Mouse (Mus musculus) cerebellum, adult 8-10 months (tissue): ENCODE measurements around the gene Scyl1.

Source experiments
- DNase-seq: peaks from one replicate; pipeline ENCODE4 v3.0.0; 2022

Gene Scyl1

DNA sequence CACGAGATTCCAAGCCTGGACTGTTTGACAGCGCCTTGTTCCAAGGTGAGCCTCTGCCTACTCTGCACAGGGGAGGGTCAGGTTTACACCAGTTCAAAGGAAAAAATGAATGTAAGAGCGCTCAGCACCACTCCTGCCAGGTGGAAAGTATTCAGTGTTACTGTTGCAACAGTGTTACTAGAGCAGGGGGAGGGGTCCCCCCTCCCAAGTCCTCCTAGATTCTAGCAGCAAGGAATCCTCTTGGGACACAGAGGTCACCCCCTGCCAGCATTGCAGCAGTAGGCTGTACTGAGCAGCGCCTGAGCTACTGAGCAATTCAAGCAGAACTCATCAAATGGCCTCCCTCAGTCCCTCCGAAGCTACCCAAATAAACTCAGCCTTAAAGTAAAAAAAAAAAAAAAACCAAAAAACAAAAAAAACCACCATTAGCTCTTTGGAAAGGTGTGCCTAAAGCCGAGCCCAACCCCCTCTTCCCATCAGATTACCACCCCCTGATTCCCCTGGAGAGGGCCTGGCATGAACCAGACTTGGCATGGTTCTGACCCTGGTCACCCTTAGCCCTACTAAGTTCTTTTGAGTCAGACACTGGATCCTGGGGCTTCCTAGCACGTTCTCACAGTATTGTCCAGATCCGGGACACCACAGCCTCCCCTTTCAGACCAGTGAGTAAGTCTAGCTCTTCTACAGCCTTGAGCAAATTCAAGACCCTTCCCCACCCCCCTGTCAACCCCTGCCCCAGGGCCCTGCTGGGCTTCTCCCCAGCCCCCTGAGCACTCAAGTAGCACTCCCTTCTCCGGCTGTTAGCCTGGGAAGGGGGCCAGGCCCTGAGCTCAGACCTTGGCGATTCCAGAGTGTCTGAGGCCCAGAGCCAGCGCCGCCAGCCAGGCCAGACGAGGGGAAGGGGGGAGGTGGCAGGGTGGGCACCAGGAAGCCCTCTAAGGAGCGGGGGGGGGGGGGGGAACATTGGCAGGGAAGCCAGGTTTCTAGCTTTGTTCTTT is 30.6 kb downstream of the Scyl1 start, which contains the start of gene Ltbp3:
Gene Ltbp3, plus strand, starts transcription at position 585 of the 998 bp plus-strand sequence.
- peak; percentile 71 for DNase-seq

DNA sequence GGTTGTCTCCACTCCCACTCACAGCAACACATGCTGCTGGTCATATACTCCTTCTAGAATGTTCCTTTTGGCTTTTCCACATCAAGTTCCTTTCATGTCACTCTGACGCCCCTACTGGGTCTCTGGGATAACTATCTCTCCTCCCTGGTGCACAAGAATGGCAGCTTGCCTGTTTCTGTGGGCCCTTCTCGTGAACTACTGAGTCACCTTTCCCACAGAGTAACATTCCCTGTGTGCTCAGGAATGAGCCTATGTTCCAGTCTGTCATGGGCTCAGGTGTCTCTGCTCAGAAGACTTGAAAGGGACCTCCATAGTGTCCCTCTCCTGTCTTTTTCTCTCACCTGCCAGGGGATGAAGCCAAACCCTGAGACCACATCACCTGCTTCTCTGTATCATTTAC is 31.8 kb downstream of the Scyl1 start:
- no peak for DNase-seq

DNA sequence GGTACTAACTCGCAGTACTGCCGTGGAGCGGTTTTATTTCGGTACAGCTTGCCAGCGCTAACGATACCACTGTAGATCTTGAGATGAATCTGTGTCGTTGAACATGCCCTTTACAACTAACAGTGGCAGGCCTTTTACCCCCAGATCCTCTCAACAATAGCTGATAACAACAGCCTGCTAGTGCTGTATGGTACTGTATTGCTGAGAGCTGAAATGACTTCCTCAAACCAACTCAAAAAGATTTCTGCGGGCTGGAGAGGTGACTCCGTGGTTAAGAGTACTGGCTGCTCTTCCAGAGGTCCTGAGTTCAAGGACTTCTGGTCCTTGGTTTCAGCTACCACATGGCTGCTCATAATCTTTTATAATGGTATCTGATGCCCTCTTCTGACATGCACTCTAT is 36.9 kb downstream of the Scyl1 start:
- DNase-seq = no peak

DNA sequence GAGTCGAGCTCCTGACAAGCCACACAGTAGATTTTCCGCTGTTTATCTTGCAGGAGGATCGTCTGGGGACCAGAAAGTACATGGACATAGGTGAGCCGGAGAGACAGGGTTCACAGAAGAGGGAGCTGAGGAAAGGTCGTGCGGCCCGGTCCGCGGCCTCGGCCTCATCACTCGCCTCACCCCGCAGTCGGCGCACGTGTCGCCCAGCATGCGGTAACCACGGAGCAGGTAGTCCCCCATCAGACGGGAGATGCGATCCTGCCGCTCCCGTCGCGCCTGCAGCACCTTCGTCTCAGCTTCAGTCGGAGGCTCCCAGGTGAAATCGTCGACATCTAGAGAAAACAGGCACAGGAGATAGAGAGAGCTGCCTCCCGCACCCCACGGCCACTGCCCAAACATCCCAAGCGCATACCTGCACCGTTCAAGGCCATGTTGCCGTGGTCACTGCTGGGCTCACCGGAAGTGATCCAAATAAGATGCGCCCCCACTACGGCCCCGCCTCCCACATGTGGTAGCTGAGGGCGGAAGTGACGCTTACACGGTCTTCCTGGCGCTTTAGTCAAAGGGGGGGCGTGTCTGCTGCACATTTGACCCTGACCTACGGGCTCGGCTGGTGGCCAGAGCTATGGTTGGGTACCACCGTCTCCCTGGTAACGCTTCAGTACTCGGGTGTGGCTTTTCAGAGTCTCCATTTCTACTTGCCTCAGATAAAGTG is 39.8 kb downstream of the Scyl1 start:
- peak; percentile 89 for DNase-seq

DNA sequence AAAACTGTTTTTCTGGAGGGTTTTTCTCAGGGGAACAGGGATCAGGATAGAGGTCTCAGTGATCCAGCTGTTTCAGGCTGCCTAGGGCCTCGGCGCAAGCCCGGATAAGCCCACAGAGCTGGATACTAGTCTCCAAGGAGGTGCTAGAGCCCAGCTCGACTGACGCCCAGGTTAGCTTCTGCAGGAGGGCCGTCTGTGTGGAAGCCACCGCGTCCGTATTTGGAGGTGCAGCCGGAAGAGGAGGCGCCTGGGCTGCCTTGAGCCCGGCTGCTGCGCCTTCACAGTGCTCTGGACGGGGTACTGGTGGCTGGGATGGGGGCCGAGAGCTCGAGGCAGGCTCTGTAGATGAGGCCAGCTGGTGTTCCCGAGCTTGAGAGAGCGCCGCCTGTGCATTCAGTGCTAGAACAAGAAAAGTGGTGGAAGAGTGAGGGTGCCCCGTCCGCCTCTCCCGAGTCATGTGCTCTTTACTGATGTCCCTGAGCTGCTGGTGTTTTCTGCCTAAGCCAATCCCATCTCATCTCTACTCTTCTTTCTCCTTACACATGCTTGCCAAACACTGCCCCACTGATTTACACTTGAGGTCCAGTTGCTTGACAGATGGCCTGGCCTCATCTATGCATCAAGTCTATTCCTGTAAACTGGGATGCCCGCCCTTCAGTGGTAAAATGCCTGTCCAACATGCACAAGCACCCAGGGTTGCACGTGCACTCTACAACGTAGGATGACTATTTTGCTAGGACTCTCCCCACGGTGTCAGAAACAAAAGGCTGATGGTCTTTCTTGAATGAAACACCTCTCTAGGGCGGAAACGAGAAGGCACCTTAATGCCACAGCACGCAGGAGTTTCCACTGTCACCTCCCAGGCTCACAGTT is 40.7 kb downstream of the Scyl1 start:
- DNase-seq = peak; percentile 52

DNA sequence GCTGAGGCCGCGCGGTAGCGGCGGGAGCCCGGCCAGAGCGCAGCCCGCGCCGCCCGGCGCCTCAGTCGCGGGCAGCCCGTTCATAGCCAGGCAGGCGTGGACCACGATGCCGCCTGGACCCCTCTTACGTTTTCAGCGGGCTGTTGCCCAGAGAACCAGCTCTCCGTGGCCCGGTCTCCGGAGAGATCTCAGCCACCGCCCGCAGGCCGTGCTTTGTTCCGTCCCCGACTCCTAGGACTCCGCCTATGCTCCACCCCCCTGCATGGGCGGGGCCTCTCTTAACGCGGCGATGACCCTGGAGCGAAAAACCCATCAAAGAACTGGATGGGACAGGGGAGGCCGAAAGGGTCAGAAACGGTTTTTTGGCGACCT is 41.8 kb downstream of the Scyl1 start, which contains the start of gene Fam89b:
Gene Fam89b, minus strand, starts transcription at position 210 of the 372 bp plus-strand sequence.
- DNase-seq = peak; percentile 77

DNA sequence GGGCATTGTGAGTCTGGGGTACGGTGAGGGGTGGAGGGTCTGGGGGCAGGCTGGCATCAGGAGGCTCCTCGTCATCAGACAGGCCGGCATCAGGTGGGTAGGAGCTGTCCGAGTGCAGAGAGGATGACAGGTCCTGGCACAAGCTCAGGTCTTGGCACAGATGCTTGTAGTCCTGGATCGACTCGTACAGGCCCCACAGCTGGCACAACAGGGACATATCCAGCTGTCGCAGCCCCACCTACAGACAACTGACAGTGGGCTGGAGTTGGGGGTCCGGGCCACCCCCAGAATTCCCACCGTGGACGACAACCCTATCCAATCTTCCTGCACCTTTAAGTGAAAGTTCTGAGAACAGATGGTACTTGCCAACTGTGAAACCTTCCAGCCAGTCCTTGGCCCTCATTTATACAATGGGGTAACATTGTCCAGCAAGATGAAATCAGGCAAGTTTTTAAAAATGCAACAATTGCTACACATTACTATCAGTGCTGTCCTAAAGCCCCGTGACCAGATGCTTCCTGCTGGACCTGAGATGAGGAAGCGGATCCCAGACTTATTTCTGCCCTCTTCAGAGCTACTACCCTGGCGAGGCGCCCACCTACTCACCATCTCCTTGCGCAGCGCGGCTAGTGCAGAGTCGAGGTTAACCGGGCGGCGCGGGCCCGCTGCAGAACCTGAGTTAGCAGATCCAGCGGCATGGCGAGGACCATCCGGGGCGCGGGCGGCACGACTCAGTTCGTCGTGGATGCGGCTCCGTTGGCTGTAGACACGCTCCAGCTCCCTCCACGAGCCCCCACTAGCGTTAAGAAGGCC is 42.4 kb downstream of the Scyl1 start:
- DNase-seq = peak; percentile 61

DNA sequence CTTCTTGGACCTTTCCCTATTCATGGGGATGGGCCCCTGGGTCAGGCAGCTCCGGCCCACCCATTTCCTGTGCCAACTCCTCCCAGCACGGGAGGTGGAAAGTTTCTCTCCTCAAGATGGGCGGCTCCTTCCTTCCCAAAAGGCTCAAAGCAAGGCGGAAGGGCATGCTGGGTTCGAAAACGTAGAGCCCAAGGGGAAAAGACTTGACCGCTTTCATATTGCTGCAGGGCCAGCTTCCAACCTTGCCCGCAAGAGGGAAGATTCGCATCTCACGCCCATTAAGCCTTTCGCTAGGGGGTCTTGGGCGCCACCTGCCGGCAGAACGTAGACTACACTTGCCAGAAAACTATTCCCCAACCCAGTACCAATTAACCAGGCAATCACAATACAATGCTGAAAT is 43.5 kb downstream of the Scyl1 start:
- peak; percentile 87 for DNase-seq

DNA sequence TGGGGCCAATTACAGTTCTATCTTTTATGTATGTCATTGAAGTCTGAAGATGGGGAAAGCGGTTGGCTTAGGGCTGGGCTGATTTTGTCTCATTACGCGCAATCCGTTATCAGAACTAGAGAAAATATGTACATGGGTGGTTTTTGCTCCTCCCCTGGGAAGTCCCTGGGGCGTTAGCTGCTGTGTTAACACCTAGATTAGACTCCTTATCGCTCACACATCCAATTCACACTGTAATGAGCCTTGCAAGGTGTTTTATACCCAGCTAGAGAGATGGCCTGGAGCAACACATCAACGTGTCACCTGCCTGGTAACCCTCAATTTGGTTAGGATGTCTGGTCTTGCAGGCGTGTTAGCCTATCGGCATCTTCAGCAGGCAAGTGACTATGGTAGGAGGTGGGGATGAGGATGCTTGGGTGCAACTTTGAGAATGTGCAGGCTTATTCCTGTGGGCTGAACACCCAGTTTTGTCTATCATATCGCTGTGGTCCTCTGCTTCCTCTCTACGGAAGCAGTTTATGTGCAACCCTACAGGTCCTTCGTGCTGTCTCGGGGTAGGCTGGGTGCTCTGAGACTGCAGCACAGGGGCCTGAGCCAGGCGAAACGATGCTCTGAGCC is 44.1 kb downstream of the Scyl1 start:
- no peak for DNase-seq

DNA sequence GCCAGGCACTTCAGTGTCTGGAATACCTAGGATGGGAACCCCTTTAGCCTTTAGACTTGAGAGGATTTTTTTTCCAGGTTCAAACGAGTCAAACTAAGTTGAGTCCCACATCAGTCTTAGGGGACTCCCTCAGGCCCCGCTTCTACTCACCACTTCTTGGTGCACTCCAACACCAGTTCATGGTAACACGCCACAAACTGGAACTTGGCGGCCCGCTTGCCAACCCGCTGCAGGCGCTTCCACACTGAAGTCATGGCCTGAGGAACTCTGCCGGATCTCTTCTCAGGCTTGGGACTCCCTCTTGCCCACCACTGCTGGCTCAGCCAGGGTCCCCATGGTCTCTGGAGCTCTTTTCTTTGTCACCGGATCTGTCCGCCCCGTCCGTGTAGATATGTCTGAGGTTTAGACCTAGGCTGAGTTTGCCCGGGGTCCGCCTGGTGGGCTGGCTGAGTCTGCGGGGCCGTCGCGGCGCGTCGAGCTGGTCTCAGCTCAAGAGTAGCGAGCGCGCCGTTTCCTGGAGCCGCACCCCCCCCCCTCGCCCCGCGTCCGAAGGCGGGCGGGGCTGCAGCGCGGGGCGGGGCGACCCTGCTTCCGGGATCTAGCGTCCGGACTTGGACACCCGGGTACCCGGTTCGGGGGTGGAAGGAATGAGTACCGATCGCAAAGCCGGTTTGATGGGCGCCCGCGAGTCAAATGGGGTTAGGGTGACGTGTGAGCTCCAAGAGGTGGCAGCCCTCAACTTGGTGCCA is 45.3 kb downstream of the Scyl1 start, which contains the start of gene Ehbp1l1:
Gene Ehbp1l1, minus strand, starts transcription at position 551 of the 749 bp plus-strand sequence.
- no peak for DNase-seq

DNA sequence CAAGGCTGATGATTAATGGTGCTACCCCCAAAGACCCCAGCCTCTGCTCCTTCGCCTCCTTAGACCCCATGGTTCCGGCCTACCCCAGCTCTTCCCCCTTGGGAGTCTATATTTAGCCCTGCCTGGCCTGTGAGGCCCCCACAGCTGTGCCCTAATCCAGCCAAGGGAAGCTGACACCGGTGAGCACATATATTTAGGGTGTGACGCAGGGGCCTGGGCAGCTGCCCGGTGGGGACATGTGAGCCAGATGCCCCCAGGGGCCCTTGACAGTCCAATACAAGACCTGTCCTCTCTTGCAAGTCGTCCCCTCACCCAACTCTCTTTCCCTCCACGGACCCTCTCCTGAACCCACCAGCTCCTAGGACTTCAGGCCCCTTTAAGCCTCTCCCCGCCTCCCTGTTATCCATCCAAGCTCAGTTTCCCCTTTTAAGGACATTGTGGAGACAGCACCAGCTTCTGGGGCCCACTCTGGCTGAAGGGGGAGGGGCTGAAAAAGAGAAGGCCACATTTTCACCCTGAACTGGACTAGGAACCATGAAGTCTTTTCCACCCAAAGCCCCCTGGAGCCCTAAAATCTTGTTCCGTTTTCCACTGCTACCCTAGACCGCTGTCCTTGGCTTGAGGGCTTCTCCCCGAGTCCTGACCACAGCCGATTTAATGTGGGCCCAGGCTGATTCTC is 46.1 kb downstream of the Scyl1 start:
- DNase-seq = no peak

DNA sequence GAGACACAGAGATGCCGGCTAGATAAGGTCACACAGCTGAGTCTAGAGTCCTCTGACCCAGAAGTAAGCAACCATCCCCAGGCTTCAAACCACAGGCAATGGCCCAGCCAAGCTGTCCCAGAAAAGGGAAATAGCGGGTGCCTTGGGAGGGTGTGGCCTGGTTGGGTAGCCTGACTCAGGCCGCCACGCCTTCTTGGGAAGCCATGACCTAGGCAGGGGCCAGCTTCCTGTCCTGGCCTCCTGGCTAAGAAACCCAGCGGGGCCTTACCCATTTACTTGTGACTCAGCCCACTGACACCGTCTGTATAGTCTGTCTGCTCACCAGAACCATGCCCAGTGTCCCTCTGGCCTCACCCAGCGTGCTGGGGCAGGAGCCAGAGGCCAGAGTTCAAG is 46.7 kb downstream of the Scyl1 start:
- DNase-seq = no peak

DNA sequence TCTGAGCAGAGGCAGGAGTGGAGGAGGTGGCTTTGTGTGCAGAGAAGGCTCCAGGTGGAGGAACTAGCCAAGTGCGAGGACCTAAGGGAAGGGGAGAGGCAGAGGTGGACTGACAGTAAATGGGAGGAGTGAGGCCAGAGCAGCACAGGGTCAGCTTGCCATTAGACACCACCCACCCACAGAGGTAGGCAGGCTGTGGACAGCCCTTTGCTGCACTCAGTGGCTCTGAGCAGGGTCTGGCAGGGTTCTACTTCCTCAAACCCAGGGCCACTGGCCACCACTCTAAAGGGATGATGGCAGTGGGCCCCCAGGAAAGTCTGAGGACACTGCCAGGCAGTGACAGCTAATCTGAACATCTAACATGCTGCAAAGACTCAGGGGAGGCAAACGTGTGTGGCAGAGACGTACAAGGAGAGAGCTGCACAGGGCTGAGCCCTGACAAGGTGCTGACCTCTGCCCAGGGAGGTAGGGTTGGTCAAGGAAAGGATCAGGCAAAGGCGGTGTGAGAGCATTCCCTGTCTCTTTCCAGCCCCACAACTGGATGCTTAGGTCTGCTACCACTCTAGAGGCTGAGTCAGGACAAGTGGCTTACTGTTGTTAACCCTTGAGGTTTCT is 47.2 kb downstream of the Scyl1 start:
- no peak for DNase-seq

DNA sequence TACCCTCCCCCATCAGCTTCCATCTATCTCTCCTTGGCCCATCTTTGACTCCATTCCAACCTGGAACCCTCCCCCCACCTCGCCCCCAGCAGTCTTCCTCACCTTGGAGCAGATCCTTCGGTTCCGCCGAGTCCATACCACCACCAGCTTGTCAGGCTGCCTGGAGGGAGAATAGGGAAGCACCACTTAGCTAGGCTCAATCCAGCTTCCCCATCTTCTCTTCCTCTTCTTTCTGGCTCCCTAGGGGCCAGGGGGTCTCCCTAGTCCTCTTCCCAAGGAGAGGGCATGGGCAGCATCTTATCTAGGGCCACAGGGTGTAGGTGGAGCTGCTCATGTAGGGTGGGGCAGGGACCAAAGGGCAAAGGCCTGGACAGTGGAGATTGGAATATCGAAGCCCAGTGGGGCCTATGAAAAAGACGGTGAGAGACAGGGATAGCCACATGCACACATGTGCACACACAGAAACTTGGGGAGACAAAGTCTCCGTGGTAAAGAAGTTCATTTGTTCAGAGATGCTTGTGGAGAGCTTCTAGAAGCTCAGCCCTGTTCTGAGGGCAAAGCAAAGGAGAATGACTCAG is 48.3 kb downstream of the Scyl1 start:
- DNase-seq = no peak

DNA sequence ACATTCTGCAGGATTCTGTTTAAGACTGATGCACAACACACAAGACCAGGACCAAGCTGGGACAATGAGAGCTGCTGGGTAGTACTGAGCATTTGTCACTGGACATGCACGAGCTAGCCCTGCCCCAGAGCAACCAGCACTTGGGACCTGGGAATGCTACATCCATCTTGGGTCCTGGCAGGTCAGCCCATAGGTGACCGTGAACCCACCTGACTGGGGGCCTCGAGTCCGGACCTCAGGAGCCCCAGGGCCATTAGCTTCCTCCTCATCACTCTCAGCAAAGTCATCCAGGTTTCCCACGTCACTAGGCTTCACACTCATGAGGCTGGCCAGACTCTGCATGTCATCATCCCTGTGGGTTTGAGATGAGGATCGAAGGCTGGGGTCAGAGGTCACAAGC is 50.0 kb downstream of the Scyl1 start:
- no peak for DNase-seq

DNA sequence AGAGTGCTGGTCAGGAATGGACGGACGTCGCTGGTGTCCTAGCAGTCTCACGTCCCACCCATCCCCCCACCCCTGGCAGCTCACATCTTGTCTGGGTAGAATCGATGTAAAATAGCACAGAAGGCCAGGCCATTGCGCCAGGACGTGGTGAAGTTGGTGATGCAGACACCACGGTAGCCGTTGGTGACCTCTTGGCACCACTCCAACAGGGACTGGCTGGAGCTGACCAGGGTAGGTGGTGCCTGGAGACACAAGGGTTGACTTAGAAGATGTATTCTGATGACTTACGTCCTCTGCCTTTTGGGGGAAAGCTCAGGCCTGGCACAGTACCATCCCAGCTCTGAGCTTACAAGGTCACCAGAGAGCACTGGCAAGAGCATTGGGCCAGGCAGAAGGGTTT is 54.3 kb downstream of the Scyl1 start:
- DNase-seq = no peak

DNA sequence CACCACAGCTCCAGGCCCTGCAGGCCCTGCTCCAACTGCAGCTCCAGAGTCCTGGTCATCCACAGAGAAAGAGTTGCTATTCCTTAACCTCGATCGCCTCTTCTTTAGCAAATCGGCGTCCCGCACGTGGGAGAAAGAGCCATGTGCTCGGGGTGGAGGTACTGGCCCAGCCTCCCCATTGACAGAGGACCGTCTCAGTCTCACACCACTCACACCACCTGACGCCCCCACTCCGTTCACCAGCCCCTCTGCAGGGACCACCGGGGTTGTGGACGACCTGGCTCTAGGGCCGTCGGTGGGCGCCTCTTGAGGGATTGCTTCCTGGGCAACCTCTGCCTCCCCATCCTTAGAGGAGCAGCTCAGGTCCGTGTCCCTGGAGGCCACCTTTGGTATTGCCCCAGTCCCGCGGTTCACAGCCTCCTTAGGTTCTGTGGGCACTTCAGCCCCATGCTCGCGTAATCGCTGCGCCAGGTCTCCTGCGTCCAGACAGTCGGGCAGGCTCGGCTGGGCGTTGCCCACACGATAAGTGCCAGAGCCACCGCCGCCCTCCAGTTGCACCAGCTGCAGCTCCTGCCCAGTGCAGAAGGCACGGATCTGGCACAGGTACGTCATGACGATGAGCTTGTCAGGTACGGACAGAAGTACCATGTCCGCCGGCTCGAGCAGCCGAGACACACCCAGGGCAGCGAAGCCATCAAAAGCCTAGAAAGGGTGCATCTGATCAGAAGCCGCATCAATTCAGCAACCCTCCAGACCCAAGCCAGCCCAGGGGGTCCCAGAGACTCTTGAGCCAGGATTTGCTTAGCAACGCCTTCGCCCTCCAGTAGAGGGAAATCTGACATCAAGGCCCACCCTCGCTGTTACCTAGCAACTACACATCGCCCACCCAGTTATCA is 55.2 kb downstream of the Scyl1 start:
- DNase-seq = no peak

DNA sequence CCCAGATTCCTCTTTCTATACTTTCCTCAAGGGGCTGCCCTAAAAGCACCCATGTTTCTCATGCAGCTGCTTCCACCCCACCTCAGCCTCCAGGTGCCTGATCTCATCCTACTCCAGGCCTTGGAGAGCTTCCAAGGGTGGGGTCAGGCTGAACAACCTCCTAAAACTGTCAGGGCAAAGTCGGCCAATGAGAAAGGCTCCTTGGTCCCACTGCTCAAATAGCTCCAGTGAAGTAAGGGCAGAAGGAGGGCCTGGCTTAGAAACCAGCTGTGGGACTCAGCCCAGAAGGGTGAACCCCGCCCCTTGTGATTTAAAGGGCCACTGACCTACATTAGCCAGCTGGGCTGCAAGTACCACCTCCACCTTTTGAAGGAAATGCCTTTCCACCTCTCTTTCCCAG is 57.5 kb downstream of the Scyl1 start:
- no peak for DNase-seq
